Mouse (Mus musculus) intestine, postnatal 0 days (tissue): ENCODE measurements around the gene Pamr1. TPM values are rescaled to one million over a fixed set of nuclear protein-coding genes. Genes with fewer than 3 reads are reported as not detected.

Experiments
- ATAC-seq: fragments of 200-750 bp; cut with Nextera tagmentation; 2 replicates; pipeline ENCODE4 v1.8.0; 2017; ENCODE audit warnings: mild to moderate bottlenecking, moderate TSS enrichment, moderate library complexity
- H3K27ac ChIP-seq: fragments of 300-500 bp; sonication (generic); 2 replicates; pipeline ENCODE4 v1.5.1; 2014; ENCODE audit warnings: mild to moderate bottlenecking, low read depth, low read length, moderate library complexity
- H3K27me3 ChIP-seq: fragments of 300-500 bp; sonication (generic); replicated peaks from 2 replicates; pipeline ENCODE4 v1.6.1; 2014; ENCODE audit warnings: low read length, mixed read lengths; ENCODE audit not compliant: control insufficient read depth, insufficient read depth
- H3K36me3 ChIP-seq: fragments of 300-500 bp; sonication (generic); 2 replicates; pipeline ENCODE4 v1.6.1; 2014; ENCODE audit warnings: mild to moderate bottlenecking, moderate library complexity; ENCODE audit not compliant: control insufficient read depth, insufficient read depth
- H3K4me1 ChIP-seq: fragments of 300-500 bp; sonication (generic); replicated peaks from 2 replicates; pipeline ENCODE4 v1.6.1; 2014; ENCODE audit warnings: antibody characterized with exemption, low read length, mixed read lengths; ENCODE audit not compliant: control insufficient read depth, insufficient read depth
- H3K4me2 ChIP-seq: fragments of 300-500 bp; sonication (generic); replicated peaks from 2 replicates; pipeline ENCODE4 v1.6.1; 2014; ENCODE audit warnings: low read depth, mild to moderate bottlenecking, moderate library complexity
- H3K4me3 ChIP-seq: fragments of 300-500 bp; sonication (generic); 2 replicates; pipeline ENCODE4 v1.5.1; 2014; ENCODE audit warnings: low read depth, low read length
- H3K9ac ChIP-seq: fragments of 300-500 bp; sonication (generic); 2 replicates; pipeline ENCODE4 v1.6.1; 2014; ENCODE audit warnings: mild to moderate bottlenecking, low read depth, low read length
- H3K9me3 ChIP-seq: fragments of 300-500 bp; sonication (generic); 2 replicates; pipeline ENCODE4 v1.6.1; 2016; ENCODE audit warnings: mixed run types; ENCODE audit not compliant: control insufficient read depth
- CTCF ChIP-seq: sonication (generic); IDR thresholded peaks from 2 replicates; pipeline ENCODE4 v1.5.1; 2016; ENCODE audit warnings: low read depth, mild to moderate bottlenecking, control low read depth, antibody characterized with exemption, moderate library complexity
- WGBS: fragments of 180-500 bp; shearing (Covaris S2); extraction: QIAGEN DNeasy Blood & Tissue Kit; methylation state at CpG from one replicate; pipeline ENCODE4 v1.1.7; 2014; 5-methylcytosine and 5-hydroxymethylcytosine counted together
- polyA plus RNA-seq: library from polyadenylated mRNA; unstranded; fragments of >200 nt; fragmentation: Nextera tagmentation; extraction: Ambion mirVana; gene quantifications from 2 replicates; pipeline ENCODE4 v1.2.1, GENCODE M21; 2015

Gene Pamr1
- polyA plus RNA-seq, 1 experiment from 2014 or later = 19.0 TPM

DNA sequence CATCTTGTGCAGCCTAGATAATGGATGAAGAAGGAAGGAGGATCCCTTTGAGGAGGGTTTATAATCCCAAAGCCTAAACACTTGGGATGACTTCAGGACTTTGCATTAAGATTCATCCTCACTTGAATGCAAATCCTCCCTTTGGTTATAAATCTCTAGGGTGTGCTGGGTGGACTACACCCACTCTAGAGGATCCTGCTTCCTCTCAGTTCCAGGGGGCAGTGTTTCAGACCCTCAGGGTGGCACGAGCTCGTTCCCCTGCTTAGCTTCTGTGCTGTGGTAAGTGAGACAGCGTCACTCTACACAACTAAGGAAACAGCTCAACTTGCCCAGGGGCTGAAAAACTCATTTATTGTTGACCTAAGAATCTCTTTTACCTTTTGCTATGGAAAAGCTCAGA is 1.8 kb downstream of the Pamr1 start:
- Histone ChIP-seq H3K27ac (0 out of 2 replicates have a peak overlapping the region, but pooled peaks have one; percentile 30), H3K4me2 (peak overlapping the region; percentile 59), H3K4me1 (peaks cover 10% of the 10 kb centered on the region; the same call in 1 of the 2 replicates), H3K36me3 (no peaks in the 10 kb centered on the region), H3K4me3 (peak overlapping the region; percentile 40; the same call in 1 of the 2 replicates), H3K27me3 (no peaks in the 10 kb centered on the region), H3K9me3 (no peaks in the 10 kb centered on the region), H3K9ac (no peak overlapping the region)
- no peak for ATAC-seq
- peak; percentile 35; the same call in 1 of the 2 replicates for TF ChIP-seq CTCF
- WGBS = 14% methylated on average over 3 of the region's 3 CpGs

DNA sequence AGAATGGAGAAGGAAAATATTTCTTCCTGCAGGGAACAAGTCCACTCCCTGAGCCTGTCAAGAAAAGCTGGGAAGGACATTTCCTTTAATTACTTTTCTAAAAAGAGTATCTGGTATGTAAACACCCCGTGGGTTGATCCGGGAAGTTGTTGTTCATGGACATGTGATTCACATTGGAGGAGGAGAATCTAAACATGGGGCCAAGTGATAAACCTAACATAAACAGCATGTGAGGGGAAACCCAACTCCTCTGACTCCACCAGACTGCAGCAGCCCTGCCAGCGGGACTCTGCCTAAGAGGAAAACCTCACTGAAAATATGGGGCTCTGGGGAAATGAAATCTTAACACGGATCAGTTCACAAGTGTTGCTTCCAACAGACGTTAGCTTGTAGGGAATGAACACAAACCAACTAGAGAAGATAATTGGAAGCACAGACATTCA is 2.3 kb downstream of the Pamr1 start:
- Histone ChIP-seq H3K4me1 (peaks cover 10% of the 10 kb centered on the region; the same call in 1 of the 2 replicates), H3K27ac (0 out of 2 replicates have a peak overlapping the region, but pooled peaks have one; percentile 30), H3K4me3 (no peak overlapping the region), H3K4me2 (peak overlapping the region; percentile 59), H3K36me3 (no peaks in the 10 kb centered on the region), H3K9me3 (no peaks in the 10 kb centered on the region), H3K9ac (no peak overlapping the region), H3K27me3 (no peaks in the 10 kb centered on the region)
- WGBS = 18% methylated on average over 5 of the region's 5 CpGs
- no peak for ATAC-seq
- TF ChIP-seq CTCF = no peak

DNA sequence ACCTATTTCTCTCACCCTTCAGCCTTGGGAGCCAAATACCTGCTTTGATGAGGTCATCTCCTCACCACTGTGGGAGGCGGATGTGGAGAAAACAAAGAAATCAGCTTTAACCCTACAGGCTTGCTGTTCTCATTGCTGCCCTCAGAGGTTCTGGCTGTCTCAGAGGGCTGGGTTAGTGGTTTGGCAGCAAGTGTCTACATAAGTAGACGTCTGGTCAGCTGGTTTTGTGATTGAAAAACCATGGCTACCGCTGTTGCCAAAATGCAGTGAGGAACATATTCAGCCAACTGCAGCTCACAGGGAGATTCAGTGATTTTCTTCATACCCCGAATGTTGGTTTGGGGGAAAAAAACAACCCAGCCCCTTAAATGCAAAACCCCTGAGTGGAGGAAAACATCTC is 7.3 kb downstream of the Pamr1 start:
- TF ChIP-seq CTCF = no peak
- Histone ChIP-seq H3K4me2 (no peak overlapping the region), H3K27me3 (no peaks in the 10 kb centered on the region), H3K9me3 (no peaks in the 10 kb centered on the region), H3K4me3 (no peak overlapping the region), H3K36me3 (no peaks in the 10 kb centered on the region), H3K27ac (no peak overlapping the region), H3K9ac (no peak overlapping the region), H3K4me1 (no peaks in the 10 kb centered on the region)
- WGBS = 78% methylated on average over 4 of the region's 4 CpGs
- no peak for ATAC-seq

DNA sequence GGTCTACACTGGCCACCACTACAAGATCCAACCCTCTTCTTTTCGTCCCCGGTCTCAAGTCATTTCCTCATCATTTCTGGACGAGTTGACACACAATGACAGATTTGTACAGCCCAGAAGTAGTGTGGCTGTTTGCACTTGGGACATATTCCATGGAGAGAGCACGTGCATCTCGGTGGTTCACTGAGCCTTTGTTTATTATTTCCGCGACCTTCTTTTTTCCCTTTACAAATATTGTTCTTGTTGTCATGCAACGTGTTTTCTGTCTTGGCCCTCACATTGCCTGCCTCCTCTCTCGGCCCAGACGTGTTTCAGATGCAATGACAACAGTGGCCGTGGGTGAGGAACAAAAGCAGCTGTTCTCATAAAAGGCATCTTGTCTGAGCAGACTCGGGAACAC is 9.2 kb downstream of the Pamr1 start:
- Histone ChIP-seq H3K9me3 (no peaks in the 10 kb centered on the region), H3K27me3 (no peaks in the 10 kb centered on the region), H3K4me1 (no peaks in the 10 kb centered on the region), H3K4me3 (no peak overlapping the region), H3K36me3 (no peaks in the 10 kb centered on the region), H3K4me2 (no peak overlapping the region), H3K27ac (no peak overlapping the region), H3K9ac (no peak overlapping the region)
- WGBS = 76% methylated on average over 12 of the region's 12 CpGs
- TF ChIP-seq CTCF = no peak
- no peak for ATAC-seq

DNA sequence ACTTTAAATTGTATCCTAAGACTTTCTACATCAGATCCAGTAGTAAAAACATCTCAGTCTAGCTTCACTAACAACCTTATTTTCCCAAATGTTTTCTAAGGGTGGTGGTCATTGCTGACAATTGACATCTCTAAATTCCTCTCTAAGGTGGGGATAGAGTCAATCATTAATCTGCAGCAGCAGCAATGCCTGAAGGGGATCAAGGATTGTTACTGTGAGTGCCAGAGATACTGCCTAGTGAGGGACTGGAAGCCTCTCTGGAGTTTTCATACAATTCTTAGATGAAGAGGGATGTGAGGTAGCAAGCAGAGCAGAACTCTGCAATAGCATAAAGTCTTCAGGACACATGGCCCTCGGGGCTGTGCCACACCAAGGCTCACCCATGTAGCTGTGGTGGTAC is 14.0 kb downstream of the Pamr1 start:
- 60% methylated on average over 1 of the region's 1 CpGs for WGBS
- no peaks in the 10 kb centered on the region for H3K4me1 ChIP-seq
- no peak for TF ChIP-seq CTCF
- H3K4me2 ChIP-seq = no peak overlapping the region
- no peak overlapping the region for H3K4me3 ChIP-seq
- no peaks in the 10 kb centered on the region for H3K36me3 ChIP-seq
- no peak for ATAC-seq
- no peak overlapping the region for H3K9ac ChIP-seq
- no peaks in the 10 kb centered on the region for H3K27me3 ChIP-seq
- no peaks in the 10 kb centered on the region for H3K9me3 ChIP-seq
- H3K27ac ChIP-seq = no peak overlapping the region

DNA sequence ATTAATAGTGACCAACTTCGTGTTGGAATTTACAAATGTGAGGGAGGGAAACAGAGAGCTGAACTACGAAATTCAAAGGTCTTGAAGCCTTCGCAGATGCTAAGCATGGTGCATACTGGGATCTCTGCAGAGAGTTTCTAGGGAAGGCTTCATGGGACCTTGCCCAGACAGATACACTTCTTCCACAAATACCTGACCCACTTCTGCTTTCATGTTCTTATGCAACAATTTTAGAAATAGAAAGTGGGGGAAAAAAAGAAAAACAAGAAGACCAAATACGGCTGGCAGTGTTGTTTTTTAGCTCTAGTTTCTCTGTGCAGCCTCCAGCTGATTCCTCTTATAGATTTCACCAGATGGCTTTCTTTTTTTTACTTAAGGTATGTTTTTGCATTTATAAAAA is 29.4 kb downstream of the Pamr1 start:
- no peak overlapping the region for H3K4me3 ChIP-seq
- H3K9me3 ChIP-seq = no peaks in the 10 kb centered on the region
- TF ChIP-seq CTCF = no peak
- no peak overlapping the region for H3K4me2 ChIP-seq
- H3K36me3 ChIP-seq = no peaks in the 10 kb centered on the region
- H3K27me3 ChIP-seq = no peaks in the 10 kb centered on the region
- no peaks in the 10 kb centered on the region for H3K4me1 ChIP-seq
- ATAC-seq = no peak
- no peak overlapping the region for H3K27ac ChIP-seq
- 86% methylated on average over 4 of the region's 4 CpGs for WGBS
- H3K9ac ChIP-seq = no peak overlapping the region

DNA sequence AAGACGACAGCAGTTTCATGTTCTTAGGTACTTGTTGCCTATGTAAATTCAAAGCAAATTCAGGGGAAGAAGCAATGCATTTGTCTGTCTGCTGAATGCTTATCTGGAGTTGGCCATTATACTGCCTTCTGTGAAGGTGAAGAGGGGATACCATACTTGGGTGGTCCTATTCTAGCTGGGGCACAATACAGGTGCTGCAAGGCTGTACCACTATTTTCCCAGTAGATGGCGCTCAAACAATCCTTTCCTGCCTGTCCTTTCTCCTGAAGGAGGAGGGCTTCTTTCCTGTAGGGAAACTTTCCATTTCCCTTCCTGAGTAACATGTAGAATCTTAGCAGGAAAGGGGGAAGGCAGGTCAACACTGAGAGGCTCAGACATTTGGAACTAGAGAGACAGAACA is 40.2 kb downstream of the Pamr1 start:
- TF ChIP-seq CTCF = peak; percentile 86
- no peaks in the 10 kb centered on the region for H3K4me1 ChIP-seq
- H3K4me2 ChIP-seq = no peak overlapping the region
- no peak overlapping the region for H3K4me3 ChIP-seq
- H3K36me3 ChIP-seq = no peaks in the 10 kb centered on the region
- 43% methylated on average over 2 of the region's 2 CpGs for WGBS
- H3K9ac ChIP-seq = no peak overlapping the region
- H3K9me3 ChIP-seq = no peaks in the 10 kb centered on the region
- no peak overlapping the region for H3K27ac ChIP-seq
- ATAC-seq = no peak
- H3K27me3 ChIP-seq = no peaks in the 10 kb centered on the region
